Mouse (Mus musculus) ES-E14 (cell line): Measurements from ENCODE around the gene Eif4e3. TPM values are rescaled to one million over a fixed set of nuclear protein-coding genes. Genes with fewer than 3 reads are reported as not detected.

Experiments
- DNase-seq: peaks from one replicate; pipeline ENCODE4 v3.0.0-alpha.2; 2013; ENCODE audit warnings: low read depth, low spot score
- H3K27ac ChIP-seq: 2 replicates; pipeline ENCODE4 v1.5.1; 2012; ENCODE audit warnings: low read depth, mild to moderate bottlenecking, low read length, moderate library complexity, mixed read lengths; ENCODE audit not compliant: poor library complexity, insufficient read depth, severe bottlenecking
- H3K36me3 ChIP-seq: 2 replicates; pipeline ENCODE4 v1.6.1; 2012; ENCODE audit warnings: mild to moderate bottlenecking, low read length, moderate library complexity, mixed read lengths; ENCODE audit not compliant: control insufficient read depth, poor library complexity, insufficient read depth, severe bottlenecking
- H3K4me1 ChIP-seq, 2 experiments: fragments of 150-350 bp in 1 of 2; sonication (generic) in 1 of 2; 2 replicates each; pipeline ENCODE4 v1.6.1; 2012; ENCODE audit warnings: low read length in 2 of 2, mild to moderate bottlenecking in 1 of 2, mixed read lengths in 1 of 2; ENCODE audit not compliant: control insufficient read depth in 2 of 2, insufficient read depth in 2 of 2, poor library complexity in 1 of 2
- H3K4me3 ChIP-seq, 2 experiments: fragments of 150-350 bp in 1 of 2; sonication (generic) in 1 of 2; 2 replicates each; pipeline ENCODE4 v1.5.1; 2012; ENCODE audit warnings: low read length in 2 of 2, low read depth in 1 of 2, mild to moderate bottlenecking in 1 of 2, mixed read lengths in 1 of 2; ENCODE audit not compliant: insufficient read depth in 1 of 2, poor library complexity in 1 of 2, severe bottlenecking in 1 of 2
- H3K9ac ChIP-seq: 2 replicates; pipeline ENCODE4 v1.6.1; 2012; ENCODE audit warnings: low read depth, mild to moderate bottlenecking, low read length, mixed read lengths; ENCODE audit not compliant: poor library complexity, insufficient read depth, severe bottlenecking
- H3K9me3 ChIP-seq: fragments of 150-350 bp; sonication (generic); 2 replicates; pipeline ENCODE4 v1.6.1; 2012; ENCODE audit warnings: low read depth, mild to moderate bottlenecking, low read length; ENCODE audit not compliant: control insufficient read depth, insufficient read depth
- CHD2 ChIP-seq: IDR thresholded peaks from 2 replicates; pipeline ENCODE4 v1.6.1; 2014; ENCODE audit warnings: mild to moderate bottlenecking, low read depth, low read length, inconsistent platforms
- HCFC1 ChIP-seq: IDR thresholded peaks from 2 replicates; pipeline ENCODE4 v1.6.1; 2012; ENCODE audit warnings: low read length, inconsistent platforms, borderline replicate concordance; ENCODE audit not compliant: insufficient read depth
- MAFK ChIP-seq: IDR thresholded peaks from 2 replicates; pipeline ENCODE4 v1.6.1; 2014; ENCODE audit warnings: mild to moderate bottlenecking, low read depth, low read length, inconsistent platforms; ENCODE audit not compliant: insufficient read depth
- ZC3H11A ChIP-seq: IDR thresholded peaks from 2 replicates; pipeline ENCODE4 v1.6.1; 2012; ENCODE audit warnings: low read depth, mild to moderate bottlenecking, inconsistent platforms, low read length, borderline replicate concordance
- ZNF384 ChIP-seq: IDR thresholded peaks from 2 replicates; pipeline ENCODE4 v1.6.1; 2012; ENCODE audit warnings: low read depth, low read length, inconsistent platforms
- in situ Hi-C, 2 experiments: fragments of 600-800 bp; cut with MboI; formaldehyde crosslinking; loops; one replicate each; pipeline ENCODE4 v1.15.1; 2025; ENCODE audit warnings: low sequenced_read_pairs in 2 of 2, inconsistent platforms in 1 of 2; ENCODE audit not compliant: unreplicated experiment in 2 of 2
- total RNA-seq: library from RNA; depleted of rRNA; stranded (reverse); fragments of 300-350 nt; gene quantifications from 2 replicates; pipeline ENCODE4 v1.2.3, GENCODE M21; 2012; rRNA removed

Gene Eif4e3
- total RNA-seq, 1 experiment = 1.4 TPM

GRCm38 (mm10) chr6:99599229-99599628 is 67.3 kb downstream of the Eif4e3 start:
- no peak overlapping the region for H3K4me3 ChIP-seq
- no peak for DNase-seq
- in situ Hi-C loops = no loop called here
- no peak overlapping the region for H3K27ac ChIP-seq
- H3K4me1 ChIP-seq = no peaks in the 10 kb centered on the region
- no peaks in the 10 kb centered on the region for H3K9me3 ChIP-seq
- no peaks in the 10 kb centered on the region for H3K36me3 ChIP-seq
- no peak overlapping the region for H3K9ac ChIP-seq
- TF ChIP-seq HCFC1 (no peak), ZC3H11A (no peak), CHD2 (no peak), MAFK (no peak), ZNF384 (no peak)

GRCm38 (mm10) chr6:99577040-99577439 is 89.5 kb downstream of the Eif4e3 start:
- Histone ChIP-seq H3K36me3 (no peaks in the 10 kb centered on the region), H3K9me3 (no peaks in the 10 kb centered on the region), H3K27ac (no peak overlapping the region), H3K9ac (no peak overlapping the region), H3K4me3 (no peak overlapping the region), H3K4me1 (no peaks in the 10 kb centered on the region)
- TF ChIP-seq HCFC1 = no peak
- no peak for TF ChIP-seq MAFK
- no peak for TF ChIP-seq ZC3H11A
- no peak for TF ChIP-seq CHD2
- no peak for TF ChIP-seq ZNF384
- in situ Hi-C loops = no loop called here
- DNase-seq = no peak

GRCm38 (mm10) chr6:99575633-99576032 is 90.9 kb downstream of the Eif4e3 start:
- no peak overlapping the region for H3K27ac ChIP-seq
- no peaks in the 10 kb centered on the region for H3K36me3 ChIP-seq
- H3K9ac ChIP-seq = no peak overlapping the region
- in situ Hi-C loops = no loop called here
- no peaks in the 10 kb centered on the region for H3K9me3 ChIP-seq
- no peak for TF ChIP-seq ZC3H11A
- no peak for TF ChIP-seq HCFC1
- no peak for TF ChIP-seq MAFK
- no peak for TF ChIP-seq ZNF384
- TF ChIP-seq CHD2 = no peak
- H3K4me1 ChIP-seq = no peaks in the 10 kb centered on the region
- H3K4me3 ChIP-seq = no peak overlapping the region
- no peak for DNase-seq

Other genes starting within 250 kb of the Eif4e3 start
- gene Foxp1, start 144.1 kb downstream of the Eif4e3 start, total RNA-seq = 70.0 and 108 TPM in 2 replicates
- gene Gm20696, start within 50 bp of the Eif4e3 start, total RNA-seq = 0.58 and 0.74 TPM in 2 replicates
- gene Gpr27, start 25.9 kb upstream of the Eif4e3 start, total RNA-seq = 1.7 and 2.6 TPM in 2 replicates
- gene Prok2, start 59.6 kb upstream of the Eif4e3 start, total RNA-seq = not detected in 2 replicates